Mouse (Mus musculus): ENCODE measurements around the gene Dvl3. TPM values are rescaled to one million over a fixed set of nuclear protein-coding genes. Genes with fewer than 3 reads are reported as not detected.

Gene Dvl3
- polyA plus RNA-seq, 1 experiment: 52.4 TPM

DNA sequence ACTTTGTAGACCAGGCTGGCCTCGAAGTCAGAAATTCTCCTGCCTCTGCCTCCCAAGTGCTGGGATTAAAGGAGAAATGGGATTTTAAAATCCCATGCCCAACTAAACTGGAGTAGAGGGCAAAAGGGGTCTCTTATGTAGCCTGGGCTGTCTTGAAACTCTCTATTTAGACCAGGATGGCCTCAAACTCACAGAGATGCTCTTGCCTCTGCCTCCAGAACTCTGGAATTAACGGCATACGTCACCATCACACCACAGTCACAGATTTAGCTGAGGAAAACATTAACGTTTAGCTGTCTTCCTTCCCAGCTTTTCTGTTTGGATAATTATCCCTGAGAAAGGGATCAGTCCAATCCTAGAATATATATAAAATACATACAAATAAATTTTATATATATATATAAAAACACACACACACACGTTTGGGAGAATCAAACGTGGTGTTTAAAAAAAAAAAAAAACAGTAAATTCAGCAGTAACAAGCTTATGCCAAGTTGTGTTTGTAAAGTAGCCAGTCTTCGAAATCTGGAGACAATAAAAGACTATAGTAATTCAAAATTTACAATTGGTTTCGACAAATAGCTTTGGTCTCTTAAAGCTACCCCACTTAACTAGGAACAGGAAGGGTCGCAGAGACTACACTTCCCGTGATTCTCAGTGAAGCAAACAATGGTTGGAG lies 18.0 kb downstream of the Dvl3 start:
- 28% methylated on average over 10 of the region's 10 CpGs for WGBS
- TF ChIP-seq CTCF (IDR thresholded peaks at IDR 0.05; ENCODE audit: extremely low read depth, insufficient read length, insufficient replicate concordance, low read depth, low read length) (no peak), POLR2A (IDR thresholded peaks at IDR 0.05; ENCODE audit: low read depth, low read length) (no peak)
- Histone ChIP-seq H3K36me3 (ENCODE audit: control insufficient read depth, insufficient read depth, low read length) (peaks cover 35% of the 10 kb centered on the region), H3K4me1 (ENCODE audit: control insufficient read depth, insufficient read depth, insufficient read length, low read length) (peaks cover 10% of the 10 kb centered on the region), H3K27me3 (ENCODE audit: control insufficient read depth, insufficient read depth, low read length) (no peaks in the 10 kb centered on the region), H3K4me3 (ENCODE audit: low read depth, low read length) (no peak overlapping the region), H3K27ac (ENCODE audit: insufficient read depth, low read depth, low read length) (no peak overlapping the region)

DNA sequence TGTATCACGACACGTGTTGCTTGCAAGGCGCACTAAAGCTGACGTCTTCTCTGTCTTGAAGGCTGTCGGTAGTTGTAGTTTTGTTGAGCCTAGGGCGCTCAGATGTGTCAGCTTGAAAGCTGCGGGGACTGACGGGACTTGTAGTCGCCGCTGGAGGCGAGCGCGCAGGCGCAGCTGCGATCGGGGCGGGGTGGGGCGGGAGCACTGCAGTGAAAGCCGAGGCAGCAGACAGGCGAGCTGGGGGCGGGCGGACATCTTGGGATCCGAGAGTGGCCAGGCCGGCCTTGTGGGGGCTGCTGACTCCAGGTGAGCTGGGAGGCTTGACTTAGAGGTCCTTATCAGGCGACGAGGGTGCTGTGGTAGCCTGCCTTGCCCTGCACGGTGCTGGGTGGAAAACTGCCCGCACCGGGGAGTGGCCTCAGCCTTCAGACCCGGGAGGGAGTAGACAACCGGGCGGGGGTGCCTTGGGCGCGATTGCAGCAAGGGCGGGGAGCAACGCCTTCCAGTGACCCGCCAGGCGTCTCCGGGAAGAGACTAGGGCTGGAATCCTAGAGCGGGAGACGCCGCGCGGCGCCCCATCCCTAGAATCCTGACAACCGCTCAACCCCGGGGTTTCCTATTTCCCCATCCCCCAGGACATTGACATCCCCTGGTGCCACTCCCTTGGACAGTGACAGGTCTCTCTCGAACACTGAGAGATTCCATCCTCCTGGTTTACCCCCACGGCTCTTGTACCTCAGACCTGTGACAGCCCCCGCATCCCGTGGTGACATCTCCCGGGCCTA lies 18.7 kb downstream of the Dvl3 start, which contains the start of gene Ap2m1:
Gene Ap2m1, plus strand, starts transcription at position 183 of the 785 bp plus-strand sequence.
- TF ChIP-seq POLR2A (IDR thresholded peaks at IDR 0.05; ENCODE audit: low read depth, low read length) (peak; percentile 73), CTCF (IDR thresholded peaks at IDR 0.05; ENCODE audit: extremely low read depth, insufficient read length, insufficient replicate concordance, low read depth, low read length) (no peak)
- Histone ChIP-seq H3K27me3 (ENCODE audit: control insufficient read depth, insufficient read depth, low read length) (no peaks in the 10 kb centered on the region), H3K27ac (ENCODE audit: insufficient read depth, low read depth, low read length) (peak within 1 kb of the TSS; percentile 94), H3K4me3 (ENCODE audit: low read depth, low read length) (peak within 1 kb of the TSS; percentile 90), H3K36me3 (ENCODE audit: control insufficient read depth, insufficient read depth, low read length) (peaks cover 39% of the 10 kb centered on the region), H3K4me1 (ENCODE audit: control insufficient read depth, insufficient read depth, insufficient read length, low read length) (peaks cover 10% of the 10 kb centered on the region)
- under 1% methylated on average over 52 of the region's 52 CpGs for WGBS

DNA sequence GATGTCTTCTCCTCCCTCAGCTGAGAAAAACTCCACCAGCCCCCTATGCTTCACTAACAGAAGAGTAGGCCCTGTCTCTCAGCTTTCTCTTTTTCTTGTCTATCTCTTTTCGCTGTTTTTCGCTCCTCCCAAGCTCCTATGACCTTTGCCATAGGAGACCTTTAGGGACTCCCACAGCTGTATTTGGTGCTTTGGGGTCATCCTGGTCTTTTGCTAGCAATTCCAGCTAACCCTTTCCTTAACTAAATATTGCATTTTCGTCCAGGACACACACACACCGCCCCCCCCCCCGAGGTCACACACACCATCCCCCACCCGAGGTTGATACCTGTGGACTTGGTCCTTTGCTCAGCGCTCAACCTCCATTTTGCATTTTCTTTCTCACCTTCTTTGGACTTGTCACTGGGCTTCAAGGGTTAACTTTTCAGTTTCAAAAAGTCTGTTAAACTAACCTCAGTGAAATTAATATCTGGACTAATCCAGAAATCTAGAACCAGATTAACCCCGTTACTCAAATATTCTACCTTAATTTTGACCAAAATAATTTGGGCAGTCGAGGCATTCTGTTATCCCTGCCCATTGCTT lies 19.4 kb downstream of the Dvl3 start:
- WGBS: 15% methylated on average over 9 of the region's 9 CpGs
- peak overlapping the region; percentile 90 for H3K4me3 ChIP-seq (ENCODE audit: low read depth, low read length)
- peak overlapping the region; percentile 94 for H3K27ac ChIP-seq (ENCODE audit: insufficient read depth, low read depth, low read length)
- H3K4me1 ChIP-seq (ENCODE audit: control insufficient read depth, insufficient read depth, insufficient read length, low read length): peaks cover 10% of the 10 kb centered on the region
- TF ChIP-seq CTCF (IDR thresholded peaks at IDR 0.05; ENCODE audit: extremely low read depth, insufficient read length, insufficient replicate concordance, low read depth, low read length) (no peak), POLR2A (IDR thresholded peaks at IDR 0.05; ENCODE audit: low read depth, low read length) (no peak)
- no peaks in the 10 kb centered on the region for H3K27me3 ChIP-seq (ENCODE audit: control insufficient read depth, insufficient read depth, low read length)
- H3K36me3 ChIP-seq (ENCODE audit: control insufficient read depth, insufficient read depth, low read length): peaks cover 39% of the 10 kb centered on the region

DNA sequence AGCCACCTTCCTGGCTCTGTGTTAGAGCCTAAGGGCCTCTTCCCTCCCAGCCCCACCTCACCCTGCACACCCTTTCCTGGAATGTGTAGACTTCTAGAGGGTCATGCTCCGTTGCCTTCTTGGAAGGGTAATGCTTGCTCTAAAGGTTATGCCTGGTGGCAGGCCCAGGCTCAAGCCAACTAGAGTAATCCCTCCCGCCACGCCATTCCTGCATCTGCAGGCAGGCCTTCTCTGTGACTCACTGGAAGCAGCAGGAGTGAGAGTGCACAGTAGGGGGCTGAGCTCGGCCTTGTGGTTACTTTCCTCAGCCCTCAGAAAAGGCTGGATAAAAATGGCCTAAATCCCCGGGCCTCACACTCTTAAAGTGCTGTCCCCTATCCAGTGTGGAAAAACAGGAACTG lies 20.3 kb downstream of the Dvl3 start:
- WGBS: 29% methylated on average over 5 of the region's 5 CpGs
- no peaks in the 10 kb centered on the region for H3K27me3 ChIP-seq (ENCODE audit: control insufficient read depth, insufficient read depth, low read length)
- H3K4me1 ChIP-seq (ENCODE audit: control insufficient read depth, insufficient read depth, insufficient read length, low read length): peaks cover 10% of the 10 kb centered on the region
- peaks cover 43% of the 10 kb centered on the region for H3K36me3 ChIP-seq (ENCODE audit: control insufficient read depth, insufficient read depth, low read length)
- 0 out of 2 replicates have a peak overlapping the region, but pooled peaks have one; percentile 9 for H3K27ac ChIP-seq (ENCODE audit: insufficient read depth, low read depth, low read length)
- TF ChIP-seq POLR2A (IDR thresholded peaks at IDR 0.05; ENCODE audit: low read depth, low read length) (no peak), CTCF (IDR thresholded peaks at IDR 0.05; ENCODE audit: extremely low read depth, insufficient read length, insufficient replicate concordance, low read depth, low read length) (no peak)
- H3K4me3 ChIP-seq (ENCODE audit: low read depth, low read length): peak overlapping the region; percentile 42

DNA sequence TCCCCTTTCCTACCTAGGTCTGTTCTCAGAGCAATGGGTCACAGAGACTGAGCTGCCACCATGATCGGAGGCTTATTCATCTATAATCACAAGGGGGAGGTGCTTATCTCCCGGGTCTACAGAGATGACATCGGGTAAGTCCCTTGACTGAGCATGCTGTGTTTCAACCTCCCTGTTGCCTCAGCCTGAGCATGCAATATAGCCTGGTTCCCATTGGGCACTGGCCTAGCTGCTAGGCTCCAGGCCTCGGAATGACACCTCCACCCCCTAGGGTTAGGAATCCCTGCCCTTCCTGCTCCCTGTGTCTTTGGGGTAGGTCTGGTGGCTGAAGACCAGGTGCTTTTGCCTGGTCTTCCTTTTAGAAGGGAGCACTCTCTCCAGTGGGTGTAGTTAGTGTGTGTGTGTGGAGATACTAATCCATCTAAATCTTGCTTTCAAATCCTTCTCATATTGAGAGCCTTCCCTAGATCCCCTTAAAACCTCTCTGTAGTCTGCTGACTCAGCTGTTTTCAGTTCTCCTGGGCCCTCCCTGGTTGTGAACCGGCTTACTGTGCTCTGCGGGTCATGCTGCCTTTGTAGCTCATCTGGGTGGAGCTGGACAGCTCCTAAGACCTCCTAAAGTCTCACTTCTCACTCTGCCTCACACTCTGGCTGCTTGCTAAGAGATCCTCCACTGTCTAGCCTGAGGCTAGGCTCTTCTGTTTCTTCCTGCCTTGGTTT lies 21.0 kb downstream of the Dvl3 start:
- H3K27ac ChIP-seq (ENCODE audit: insufficient read depth, low read depth, low read length): no peak overlapping the region
- peaks cover 10% of the 10 kb centered on the region for H3K4me1 ChIP-seq (ENCODE audit: control insufficient read depth, insufficient read depth, insufficient read length, low read length)

DNA sequence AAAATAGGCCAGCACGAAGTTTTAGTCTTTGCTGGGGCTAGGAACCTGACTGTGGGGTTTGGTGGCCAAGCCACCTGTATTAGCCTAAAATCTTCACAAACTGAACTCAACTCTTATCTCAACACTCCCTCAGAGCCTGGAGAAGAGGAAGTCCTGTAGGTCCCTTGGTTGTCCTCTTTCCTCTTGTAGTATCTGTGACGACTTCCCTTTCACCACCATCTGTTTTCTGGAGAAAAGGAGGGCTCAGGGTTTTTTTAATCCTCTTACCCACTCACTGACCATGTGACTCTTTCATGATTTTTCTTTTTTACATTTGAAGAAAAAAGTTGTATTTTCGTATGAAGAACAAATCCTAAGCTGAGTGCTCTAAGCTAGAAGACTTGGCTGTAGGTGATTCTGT lies 22.9 kb downstream of the Dvl3 start:
- TF ChIP-seq POLR2A (IDR thresholded peaks at IDR 0.05; ENCODE audit: low read depth, low read length) (no peak), CTCF (IDR thresholded peaks at IDR 0.05; ENCODE audit: extremely low read depth, insufficient read length, insufficient replicate concordance, low read depth, low read length) (no peak)
- no peaks in the 10 kb centered on the region for H3K27me3 ChIP-seq (ENCODE audit: control insufficient read depth, insufficient read depth, low read length)
- peaks cover 10% of the 10 kb centered on the region for H3K4me1 ChIP-seq (ENCODE audit: control insufficient read depth, insufficient read depth, insufficient read length, low read length)
- H3K36me3 ChIP-seq (ENCODE audit: control insufficient read depth, insufficient read depth, low read length): peaks cover 57% of the 10 kb centered on the region
- H3K4me3 ChIP-seq (ENCODE audit: low read depth, low read length): no peak overlapping the region
- 70% methylated on average over 3 of the region's 3 CpGs for WGBS
- H3K27ac ChIP-seq (ENCODE audit: insufficient read depth, low read depth, low read length): no peak overlapping the region

More for the DNA sequence above, 21.0 kb downstream of the Dvl3 start:
- H3K36me3 ChIP-seq (ENCODE audit: control insufficient read depth, insufficient read depth, low read length): peaks cover 47% of the 10 kb centered on the region
- TF ChIP-seq CTCF (IDR thresholded peaks at IDR 0.05; ENCODE audit: extremely low read depth, insufficient read length, insufficient replicate concordance, low read depth, low read length) (no peak), POLR2A (IDR thresholded peaks at IDR 0.05; ENCODE audit: low read depth, low read length) (no peak)
- 40% methylated on average over 6 of the region's 6 CpGs for WGBS
- peak overlapping the region; percentile 42; the same call in 1 of the 2 replicates for H3K4me3 ChIP-seq (ENCODE audit: low read depth, low read length)
- no peaks in the 10 kb centered on the region for H3K27me3 ChIP-seq (ENCODE audit: control insufficient read depth, insufficient read depth, low read length)

Measured in small intestine, adult 2 months (tissue).